Mouse (Mus musculus) liver, postnatal 0 days (tissue): ENCODE measurements around the gene Upp1.

Experiments used
- CTCF ChIP-seq: sonication (generic); IDR thresholded peaks from 2 replicates; pipeline ENCODE4 v1.5.1; 2016; ENCODE audit warnings: antibody characterized with exemption, low read depth
- EP300 ChIP-seq: IDR thresholded peaks from 2 replicates; pipeline ENCODE4 v1.6.1; 2016; ENCODE audit warnings: antibody characterized with exemption, low read depth, mild to moderate bottlenecking

DNA sequence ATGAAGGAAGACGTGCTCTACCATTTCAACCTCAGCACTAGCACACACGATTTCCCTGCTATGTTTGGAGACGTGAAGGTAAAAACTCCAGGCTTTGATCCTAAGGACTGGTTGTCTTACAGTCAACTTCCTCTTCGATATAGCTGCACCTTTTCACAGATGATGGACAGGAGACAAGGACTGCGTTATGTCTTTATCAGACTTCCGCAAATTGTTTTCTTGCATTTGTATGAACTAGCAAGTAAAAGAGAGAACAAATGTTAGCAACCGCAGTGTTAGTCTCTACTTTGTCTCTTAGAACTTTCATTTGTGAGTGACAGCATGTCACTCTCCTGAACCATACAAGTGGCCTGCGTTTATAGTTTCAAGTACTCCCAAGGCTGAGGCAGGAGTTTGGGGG, 11.6 kb downstream of the Upp1 start:
- no peak for TF ChIP-seq EP300
- no peak for TF ChIP-seq CTCF
